Mouse (Mus musculus): ENCODE results near the gene Lrrk1. TPM values are rescaled to one million over a fixed set of nuclear protein-coding genes. Genes with fewer than 3 reads are reported as not detected.

Gene Lrrk1
- total and polyA plus RNA-seq, 3 experiments, result 5.0 to 16.9 (median 13.6) TPM

DNA sequence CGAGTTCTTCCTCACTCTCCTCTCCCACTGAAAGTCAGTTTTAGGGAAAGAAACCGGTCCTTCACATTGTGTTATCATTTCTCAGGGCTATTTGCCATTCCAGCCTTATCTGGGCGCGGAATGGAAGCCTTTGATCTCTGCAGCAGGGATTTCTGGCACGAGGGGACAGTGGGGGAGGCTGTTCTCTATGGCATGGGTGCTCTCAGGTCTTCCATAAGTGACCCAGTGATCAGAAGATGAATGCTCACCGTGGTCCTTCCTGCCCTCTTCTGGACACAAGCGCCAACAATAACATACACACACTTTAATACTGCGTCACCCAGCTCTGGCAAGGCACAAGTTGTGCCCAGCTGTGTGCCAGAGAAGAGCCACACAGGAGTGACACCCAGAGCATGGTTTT, 18.8 kb upstream of the Lrrk1 start:
- in situ Hi-C loops (cut with MboI; ENCODE audit: low pct_ligation_motif_present, low pct_unique_long_range_greater_than_20kb, low sequenced_read_pairs), result loop anchor here (10.0 kb wide), 1 partner anchor 248 kb away; no protein-coding TSS in a partner anchor
- Histone ChIP-seq H3K4me3 (replicated peaks in 1 of 3; ENCODE audit: low read depth in 2 of 3, low read length in 2 of 3, poor library complexity in 1 of 3) (no peak overlapping the region), H3K4me1 (ENCODE audit: control insufficient read depth in 1 of 2, insufficient read depth in 2 of 2) (no peaks in the 10 kb centered on the region), H3K27me3 (replicated peaks) (peaks cover 65% of the 10 kb centered on the region), H3K9ac (ENCODE audit: insufficient read depth, low read depth) (no peak overlapping the region), H3K36me3 (replicated peaks in 1 of 2; ENCODE audit: control insufficient read depth in 1 of 2, insufficient read depth in 1 of 2, low read length in 1 of 2) (no peaks in the 10 kb centered on the region), H3K79me2 (replicated peaks; ENCODE audit: control insufficient read depth, extremely low read depth, insufficient read depth, poor library complexity, severe bottlenecking) (no peaks in the 10 kb centered on the region), H3K27ac (ENCODE audit: insufficient read depth, low read depth) (no peak overlapping the region), H3K9me3 (replicated peaks; ENCODE audit: low read length) (no peaks in the 10 kb centered on the region), H3K4me2 (ENCODE audit: insufficient read depth, low read depth, poor library complexity, severe bottlenecking) (no peak overlapping the region)
- TF ChIP-seq MAFK (IDR thresholded peaks at IDR 0.05; ENCODE audit: insufficient replicate concordance, low read length) (no peak), KAT2A (IDR thresholded peaks at IDR 0.05; ENCODE audit: insufficient replicate concordance, low read length) (no peak), SMC3 (IDR thresholded peaks at IDR 0.05; ENCODE audit: low read depth, low read length) (no peak), UBTF (IDR thresholded peaks at IDR 0.05; ENCODE audit: low read depth, low read length) (no peak), CTCF (conservative IDR thresholded peaks at IDR 0.05 in 1 of 2, IDR thresholded peaks at IDR 0.05 in 1 of 2; ENCODE audit: low read depth in 2 of 2, low read length in 2 of 2) (no peak), NRF1 (IDR thresholded peaks at IDR 0.05; ENCODE audit: low read depth, low read length) (no peak), POLR2A (IDR thresholded peaks at IDR 0.05; ENCODE audit: low read depth, low read length) (no peak), MAZ (IDR thresholded peaks at IDR 0.05; ENCODE audit: low read depth, low read length) (no peak)
- dilution Hi-C loops (cut with MboI; ENCODE audit: extremely low pct_ligation_motif_present, extremely low pct_unique_long_range_greater_than_20kb, low sequenced_read_pairs), result no loop called here
- DNase-seq (ENCODE audit: extremely low read depth), result no peak

DNA sequence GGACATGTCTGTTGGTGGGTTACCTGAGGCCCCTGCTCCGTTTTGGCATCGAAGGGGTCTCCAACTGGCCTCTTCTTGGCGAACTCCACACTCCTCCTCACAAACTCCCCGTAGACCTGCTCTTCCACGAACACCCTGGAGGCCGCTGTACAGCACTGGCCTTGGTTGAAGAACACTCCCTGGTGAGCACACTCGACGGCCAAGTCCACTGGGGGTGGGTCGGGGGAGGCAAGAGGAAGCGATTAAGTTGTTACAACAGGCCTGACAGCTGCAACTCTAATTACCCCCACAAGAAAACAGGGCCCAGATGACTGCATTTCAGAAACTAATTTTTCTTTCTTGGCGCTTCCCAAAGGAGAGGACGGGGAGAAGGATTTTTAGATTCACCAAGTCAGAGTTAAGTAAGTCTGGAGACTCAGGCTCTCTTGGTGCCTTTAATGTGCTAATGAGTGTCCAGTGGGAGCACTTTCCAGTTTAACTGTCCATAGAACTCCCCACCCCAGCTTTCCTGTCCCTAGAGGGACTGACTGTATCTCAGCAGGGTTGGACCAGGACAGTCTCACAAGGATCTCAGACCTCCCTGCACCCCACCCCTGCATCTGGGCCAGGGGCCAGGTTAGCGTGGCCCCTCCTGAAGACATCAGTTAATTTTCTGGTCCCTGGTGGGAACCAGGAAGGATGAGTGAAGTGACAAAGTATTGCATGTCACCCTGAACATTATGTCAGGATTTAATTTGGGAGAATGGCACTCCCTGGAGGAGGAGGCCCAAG, 18.0 kb upstream of the Lrrk1 start:
- Histone ChIP-seq H3K9ac (ENCODE audit: insufficient read depth, low read depth) (no peak overlapping the region), H3K27me3 (replicated peaks) (peaks cover 64% of the 10 kb centered on the region), H3K36me3 (replicated peaks in 1 of 2; ENCODE audit: control insufficient read depth in 1 of 2, insufficient read depth in 1 of 2, low read length in 1 of 2) (no peaks in the 10 kb centered on the region), H3K4me2 (ENCODE audit: insufficient read depth, low read depth, poor library complexity, severe bottlenecking) (no peak overlapping the region), H3K9me3 (replicated peaks; ENCODE audit: low read length) (no peaks in the 10 kb centered on the region), H3K4me1 (ENCODE audit: control insufficient read depth in 1 of 2, insufficient read depth in 2 of 2) (no peaks in the 10 kb centered on the region), H3K4me3 (replicated peaks in 1 of 3; ENCODE audit: low read depth in 2 of 3, low read length in 2 of 3, poor library complexity in 1 of 3) (no peak overlapping the region), H3K79me2 (replicated peaks; ENCODE audit: control insufficient read depth, extremely low read depth, insufficient read depth, poor library complexity, severe bottlenecking) (no peaks in the 10 kb centered on the region), H3K27ac (ENCODE audit: insufficient read depth, low read depth) (no peak overlapping the region)
- dilution Hi-C loops (cut with MboI; ENCODE audit: extremely low pct_ligation_motif_present, extremely low pct_unique_long_range_greater_than_20kb, low sequenced_read_pairs), result no loop called here
- TF ChIP-seq PAX5 (IDR thresholded peaks at IDR 0.05; ENCODE audit: low read length) (no peak), RCOR1 (conservative IDR thresholded peaks at IDR 0.05; ENCODE audit: low read depth, low read length) (no peak), TBP (conservative IDR thresholded peaks at IDR 0.05; ENCODE audit: low read depth, low read length) (no peak), RAD21 (IDR thresholded peaks at IDR 0.05; ENCODE audit: low read depth, low read length) (no peak), HCFC1 (IDR thresholded peaks at IDR 0.05; ENCODE audit: low read depth, low read length) (no peak), SMC3 (IDR thresholded peaks at IDR 0.05; ENCODE audit: low read depth, low read length) (no peak), SIN3A (IDR thresholded peaks at IDR 0.05; ENCODE audit: low read length) (no peak), JUN (IDR thresholded peaks at IDR 0.05; ENCODE audit: insufficient read depth, low read depth, low read length) (no peak), ZMIZ1 (IDR thresholded peaks at IDR 0.05; ENCODE audit: low read depth, low read length) (no peak), MEF2A (IDR thresholded peaks at IDR 0.05; ENCODE audit: borderline replicate concordance, low read depth, low read length) (no peak), ELF1 (IDR thresholded peaks at IDR 0.05; ENCODE audit: low read depth, low read length) (no peak), JUND (conservative IDR thresholded peaks at IDR 0.05; ENCODE audit: low read depth, low read length) (no peak)
- in situ Hi-C loops (cut with MboI; ENCODE audit: low pct_ligation_motif_present, low pct_unique_long_range_greater_than_20kb, low sequenced_read_pairs), result loop anchor here (10.0 kb wide), 1 partner anchor 249 kb away; no protein-coding TSS in a partner anchor
- DNase-seq (ENCODE audit: extremely low read depth), result no peak

Measured in CH12.LX (cell line).